Mouse (Mus musculus) liver, embryonic 14.5 days (tissue): Measurements from ENCODE around the gene Gpr4.

Experiments
- CTCF ChIP-seq: IDR thresholded peaks from 2 replicates; pipeline ENCODE4 v1.5.1; 2016; ENCODE audit warnings: antibody characterized with exemption, low read depth, control low read depth
- EP300 ChIP-seq: IDR thresholded peaks from 2 replicates; pipeline ENCODE4 v1.6.1; 2016; ENCODE audit warnings: antibody characterized with exemption, low read depth

DNA sequence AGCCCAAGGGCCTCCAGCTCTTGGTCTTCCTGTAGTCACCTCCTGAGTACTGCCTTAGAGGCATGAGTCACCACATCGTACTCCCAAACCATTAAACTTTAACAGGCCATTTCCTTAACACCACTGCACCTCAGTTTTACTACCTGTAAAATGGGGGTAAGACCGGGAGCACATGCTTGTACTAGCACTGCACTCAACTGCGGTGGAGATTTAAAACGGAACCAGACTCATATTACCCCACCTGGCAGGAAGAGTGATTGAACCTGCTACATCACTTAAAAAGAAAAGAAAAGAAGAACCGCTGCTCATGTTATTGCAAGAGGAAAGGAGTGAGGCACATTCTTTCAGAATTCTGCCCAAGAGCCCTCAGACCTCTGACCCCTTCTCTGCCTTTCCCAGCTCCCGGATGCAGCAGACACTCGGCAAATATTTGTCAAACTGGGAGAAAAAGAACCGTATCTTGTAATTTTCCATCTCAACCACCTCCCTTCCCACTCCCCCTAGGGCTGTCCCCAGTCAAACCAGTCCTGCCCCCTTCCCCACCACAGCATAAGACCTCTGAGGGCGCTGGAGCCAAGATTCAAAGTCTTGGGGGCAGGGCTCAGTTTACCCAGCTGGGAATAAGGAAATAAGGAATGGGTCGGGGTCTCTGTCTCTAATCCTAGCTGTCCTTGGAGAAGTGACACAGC is 56.8 kb downstream of the Gpr4 start:
- TF ChIP-seq CTCF = no peak
- no peak for TF ChIP-seq EP300
